Comparison of ENCODE assay signal across 17 mouse cellular contexts in the genomic region with DNA sequence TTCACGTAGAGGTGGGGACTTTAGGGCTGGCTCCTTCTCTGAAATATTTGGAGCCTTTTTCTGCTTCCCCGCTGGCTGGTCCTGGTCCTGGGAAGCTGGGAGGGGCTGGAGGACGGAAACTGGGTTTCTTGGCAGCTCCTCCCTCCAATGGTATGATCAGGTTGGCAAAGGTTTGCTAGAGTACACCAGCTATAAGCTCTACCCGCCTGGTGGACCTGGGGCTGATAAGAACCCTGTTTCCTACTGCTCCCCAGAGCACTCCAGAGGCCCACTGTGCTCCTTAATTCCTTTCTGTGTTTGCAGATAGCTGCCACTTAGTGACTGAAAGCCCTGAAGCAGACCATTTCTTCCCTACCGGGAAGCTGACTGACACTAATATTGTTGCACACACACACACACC. TPM values are rescaled to one million over a fixed set of nuclear protein-coding genes. Genes with fewer than 3 reads are reported as not detected.
A peak's percentile ranks its signal among the peaks of the same experiment; 100 is the strongest.
DNase-seq lines count a peak whose midpoint lies in the region; ATAC-seq and TF ChIP-seq lines count a peak whose summit lies in the region.
"Had no signal": no experiment of that assay in that cellular context is flagged by ENCODE, and none has a peak within 500 bp of the region (broad histone marks: within the 10 kb centered on the region; RNA-seq: fewer than 3 reads in every experiment).

No protein-coding gene starts in this region.

- no peaks in the 10 kb centered on the region for H3K27me3 ChIP-seq in hindbrain, embryonic 11.5 days (ENCODE audit: control insufficient read depth, insufficient read depth, low read length)
- no peaks in the 10 kb centered on the region for H3K27me3 ChIP-seq in hindbrain, postnatal 0 days (ENCODE audit: insufficient read depth, low read length)
- no peaks in the 10 kb centered on the region for H3K27me3 ChIP-seq in midbrain, embryonic 14.5 days (ENCODE audit: control insufficient read depth, insufficient read depth, low read length)
- H3K27me3 ChIP-seq in midbrain, postnatal 0 days (ENCODE audit: insufficient read depth, low read length): no peaks in the 10 kb centered on the region
- H3K27me3 ChIP-seq in stomach, embryonic 15.5 days (replicated peaks): no peaks in the 10 kb centered on the region
- H3K27me3 ChIP-seq: kidney, embryonic 15.5 days; limb, embryonic 15.5 days had no signal

- H3K4me1 ChIP-seq in hindbrain, embryonic 11.5 days (replicated peaks; ENCODE audit: control insufficient read depth, insufficient read depth, low read length): no peaks in the 10 kb centered on the region
- no peaks in the 10 kb centered on the region for H3K4me1 ChIP-seq in hindbrain, postnatal 0 days (ENCODE audit: insufficient read depth, low read length)
- H3K4me1 ChIP-seq in midbrain, embryonic 14.5 days (ENCODE audit: control insufficient read depth, insufficient read depth, low read length): peaks cover 5% of the 10 kb centered on the region; the same call in 1 of the 2 replicates
- H3K4me1 ChIP-seq in midbrain, postnatal 0 days (ENCODE audit: insufficient read depth, low read length): peaks cover 6% of the 10 kb centered on the region; the same call in 1 of the 2 replicates
- no peaks in the 10 kb centered on the region for H3K4me1 ChIP-seq in stomach, embryonic 15.5 days

- H3K36me3 ChIP-seq in hindbrain, embryonic 11.5 days (ENCODE audit: control insufficient read depth, insufficient read depth, low read length): no peaks in the 10 kb centered on the region
- H3K36me3 ChIP-seq in hindbrain, postnatal 0 days (ENCODE audit: insufficient read depth, low read length): no peaks in the 10 kb centered on the region
- no peaks in the 10 kb centered on the region for H3K36me3 ChIP-seq in midbrain, embryonic 14.5 days (ENCODE audit: control insufficient read depth, insufficient read depth, low read length)
- H3K36me3 ChIP-seq in midbrain, postnatal 0 days (ENCODE audit: insufficient read depth, low read length): no peaks in the 10 kb centered on the region
- H3K36me3 ChIP-seq in stomach, embryonic 15.5 days: no peaks in the 10 kb centered on the region
- H3K36me3 ChIP-seq: kidney, embryonic 15.5 days; limb, embryonic 15.5 days had no signal

- TF ChIP-seq CTCF in hindbrain, postnatal 0 days (IDR thresholded peaks at IDR 0.05; ENCODE audit: low read depth): no peak
- TF ChIP-seq CTCF in midbrain, postnatal 0 days (IDR thresholded peaks at IDR 0.05): no peak

- no peak for ATAC-seq in hindbrain, embryonic 11.5 days (ENCODE audit: low FRiP score)
- no peak for ATAC-seq in hindbrain, postnatal 0 days
- ATAC-seq in midbrain, embryonic 14.5 days (ENCODE audit: low FRiP score, low TSS enrichment): no peak
- no peak for ATAC-seq in midbrain, postnatal 0 days (ENCODE audit: low FRiP score)
- 0 out of 2 replicates have a peak, but pooled peaks have one; percentile 6 for ATAC-seq in erythroid progenitor cell, adult 5-6 weeks (replicated peaks; ENCODE audit: low FRiP score, poor library complexity, severe bottlenecking)
- peak; percentile 67; the same call in 1 of the 2 replicates for ATAC-seq in stomach, embryonic 15.5 days (ENCODE audit: insufficient read depth, low FRiP score, low read depth)
- ATAC-seq: CD4-positive, CD25-positive, alpha-beta regulatory T cell, adult 4 months; forebrain, embryonic 16.5 days had no signal

- 55% methylated on average over 5 of the region's 5 CpGs for WGBS in hindbrain, embryonic 11.5 days
- 38% methylated on average over 5 of the region's 5 CpGs for WGBS in hindbrain, postnatal 0 days
- 43% methylated on average over 5 of the region's 5 CpGs for WGBS in midbrain, embryonic 14.5 days
- 46% methylated on average over 5 of the region's 5 CpGs for WGBS in midbrain, postnatal 0 days
- 38% methylated on average over 5 of the region's 5 CpGs for WGBS in stomach, embryonic 15.5 days

- H3K4me3 ChIP-seq in hindbrain, embryonic 11.5 days (ENCODE audit: low read depth, low read length): no peak overlapping the region
- no peak overlapping the region for H3K4me3 ChIP-seq in hindbrain, postnatal 0 days (ENCODE audit: low read length)
- H3K4me3 ChIP-seq in midbrain, embryonic 14.5 days (replicated peaks; ENCODE audit: low read depth, low read length): no peak overlapping the region
- H3K4me3 ChIP-seq in midbrain, postnatal 0 days (ENCODE audit: low read depth, low read length): no peak overlapping the region
- H3K4me3 ChIP-seq in stomach, embryonic 15.5 days (replicated peaks): no peak overlapping the region
- H3K4me3 ChIP-seq: kidney, embryonic 15.5 days; left cerebral cortex, adult 2 months; limb, embryonic 15.5 days; myocyte had no signal

- no peak overlapping the region for H3K4me2 ChIP-seq in hindbrain, embryonic 11.5 days (replicated peaks; ENCODE audit: low read depth, low read length)
- no peak overlapping the region for H3K4me2 ChIP-seq in hindbrain, postnatal 0 days (ENCODE audit: low read depth, low read length)
- H3K4me2 ChIP-seq in midbrain, embryonic 14.5 days (ENCODE audit: low read length): 0 out of 2 replicates have a peak overlapping the region, but pooled peaks have one; percentile 8
- no peak overlapping the region for H3K4me2 ChIP-seq in midbrain, postnatal 0 days (ENCODE audit: low read depth, low read length, poor library complexity, severe bottlenecking)
- no peak overlapping the region for H3K4me2 ChIP-seq in stomach, embryonic 15.5 days
- H3K4me2 ChIP-seq: kidney, embryonic 15.5 days; limb, embryonic 15.5 days had no signal

- no peak for DNase-seq in hindbrain, embryonic 11.5 days (ENCODE audit: low spot score)
- DNase-seq in hindbrain, postnatal 0 days (ENCODE audit: low spot score): no peak
- peak; percentile 23 for DNase-seq in midbrain, embryonic 14.5 days
- no peak for DNase-seq in midbrain, postnatal 0 days (ENCODE audit: low spot score)
- no peak for DNase-seq in urinary bladder, adult 2 months (ENCODE audit: low spot score)
- DNase-seq: adrenal gland, postnatal 36 days; cerebellum, postnatal 36 days; gastrocnemius, postnatal 36 days; right cerebral cortex, postnatal 25 days had no signal

- no peaks in the 10 kb centered on the region for H3K9me3 ChIP-seq in hindbrain, embryonic 11.5 days (ENCODE audit: control insufficient read depth, low read length)
- no peaks in the 10 kb centered on the region for H3K9me3 ChIP-seq in hindbrain, postnatal 0 days (ENCODE audit: low read length)
- H3K9me3 ChIP-seq in midbrain, embryonic 14.5 days (ENCODE audit: control insufficient read depth, low read length): no peaks in the 10 kb centered on the region
- H3K9me3 ChIP-seq in midbrain, postnatal 0 days (ENCODE audit: low read length): no peaks in the 10 kb centered on the region
- no peaks in the 10 kb centered on the region for H3K9me3 ChIP-seq in stomach, embryonic 15.5 days
- H3K9me3 ChIP-seq: kidney, embryonic 15.5 days; limb, embryonic 15.5 days had no signal

- peak overlapping the region; percentile 36; the same call in 1 of the 2 replicates for H3K27ac ChIP-seq in hindbrain, embryonic 11.5 days (ENCODE audit: low read depth, low read length)
- H3K27ac ChIP-seq in hindbrain, postnatal 0 days: no peak overlapping the region
- peak overlapping the region; percentile 54; the same call in 1 of the 2 replicates for H3K27ac ChIP-seq in midbrain, embryonic 14.5 days (replicated peaks; ENCODE audit: low read depth, low read length)
- no peak overlapping the region; the same call in 1 of the 2 replicates for H3K27ac ChIP-seq in midbrain, postnatal 0 days (ENCODE audit: low read depth, low read length)
- H3K27ac ChIP-seq in stomach, embryonic 15.5 days: no peak overlapping the region; the same call in 1 of the 2 replicates
- H3K27ac ChIP-seq: kidney, embryonic 15.5 days; left cerebral cortex, adult 2 months; limb, embryonic 15.5 days had no signal

- H3K9ac ChIP-seq in hindbrain, embryonic 11.5 days (ENCODE audit: low read depth, low read length): no peak overlapping the region
- no peak overlapping the region for H3K9ac ChIP-seq in hindbrain, postnatal 0 days (replicated peaks; ENCODE audit: low read length)
- no peak overlapping the region for H3K9ac ChIP-seq in midbrain, embryonic 14.5 days (replicated peaks; ENCODE audit: low read length)
- H3K9ac ChIP-seq in midbrain, postnatal 0 days (replicated peaks; ENCODE audit: low read length, poor library complexity, severe bottlenecking): no peak overlapping the region
- no peak overlapping the region for H3K9ac ChIP-seq in stomach, embryonic 15.5 days
- H3K9ac ChIP-seq: kidney, embryonic 15.5 days; limb, embryonic 15.5 days had no signal

RNA-seq across cellular contexts. Expression of a gene that starts 21.9 kb away (rescaled TPM):
- 11.3 and 12.4 TPM in 2 replicates for polyA plus RNA-seq in hindbrain, embryonic 11.5 days (2014; fragmentation: Nextera tagmentation; extraction: Ambion mirVana)
- total RNA-seq in hindbrain, postnatal 0 days (2014; rRNA removed): 22.1 and 25.2 TPM in 2 replicates
- polyA plus RNA-seq in hindbrain, postnatal 0 days (2015; fragmentation: Nextera tagmentation; extraction: Ambion mirVana): 7.8 and 7.9 TPM in 2 replicates
- 10.0 and 12.9 TPM in 2 replicates for polyA plus RNA-seq in midbrain, embryonic 14.5 days (2014; fragmentation: Nextera tagmentation; extraction: Ambion mirVana)
- 24.9 and 28.2 TPM in 2 replicates for total RNA-seq in midbrain, postnatal 0 days (2014; rRNA removed)
- polyA plus RNA-seq in midbrain, postnatal 0 days (2015; fragmentation: Nextera tagmentation; extraction: Ambion mirVana): 7.0 and 7.1 TPM in 2 replicates
- 4.2 and 5.4 TPM in 2 replicates for total RNA-seq in erythroid progenitor cell, adult 5-6 weeks (2015; ENCODE audit: low replicate concordance)
- total RNA-seq in erythroid progenitor cell, adult 5-6 weeks (2017; ENCODE audit: low replicate concordance): 1.6 and 2.2 TPM in 2 replicates
- 8.9 and 9.6 TPM in 2 replicates for polyA plus RNA-seq in stomach, embryonic 15.5 days (2015; fragmentation: Nextera tagmentation; extraction: Ambion mirVana)
- polyA plus RNA-seq in urinary bladder, adult 2 months (2012; rRNA removed): 20.1 and 21.4 TPM in 2 replicates

Comparison
In these comparisons a context has a peak if more than half of its experiments do, and no peak if none do; other contexts are left out.
1. H3K27ac ChIP-seq: peak in hindbrain, embryonic 11.5 days (single experiment) and midbrain, embryonic 14.5 days (single experiment); none in hindbrain, postnatal 0 days (single experiment), midbrain, postnatal 0 days (single experiment) and stomach, embryonic 15.5 days (single experiment).
2. ATAC-seq: peak in erythroid progenitor cell, adult 5-6 weeks (single experiment) and stomach, embryonic 15.5 days (single experiment); none in hindbrain, embryonic 11.5 days (single experiment), hindbrain, postnatal 0 days (single experiment), midbrain, embryonic 14.5 days (single experiment) and midbrain, postnatal 0 days (single experiment).